Mouse (Mus musculus) T-helper 1 cell (primary cell): Measurements from ENCODE around the gene Immp2l.
"Not testable (repeated sequence)": the region's sequence is repeated elsewhere in the genome, so short reads cannot be mapped to it uniquely, and the experiment has no call there.

Experiments
- in situ Hi-C: fragments of 300-600 bp; cut with MboI, MseI; formaldehyde crosslinking; loops from one replicate; pipeline ENCODE4 v1.15.1; 2025; ENCODE audit warnings: high pct_unique_total_duplicates

Immp2l gene

GRCm38 (mm10) chr12:41023511-41024421 is at the start of gene Immp2l:
Immp2l (plus strand) TSS chr12:41024090.
- in situ Hi-C loops: no loop called here

- in situ Hi-C loops: no loop called here
Measured at GRCm38 (mm10) chr12:40978719-40979500, 45.0 kb upstream of the Immp2l start.

- in situ Hi-C loops: no loop called here
Measured at GRCm38 (mm10) chr12:40979716-40980115, 44.2 kb upstream of the Immp2l start.

GRCm38 (mm10) chr12:40980160-40980559 is 43.7 kb upstream of the Immp2l start:
- in situ Hi-C loops: no loop called here

- in situ Hi-C loops: no loop called here
Measured at GRCm38 (mm10) chr12:40983021-40983420, 40.9 kb upstream of the Immp2l start.

GRCm38 (mm10) chr12:40984735-40985134 is 39.2 kb upstream of the Immp2l start:
- in situ Hi-C loops: no loop called here

GRCm38 (mm10) chr12:40985791-40986190 is 38.1 kb upstream of the Immp2l start:
- in situ Hi-C loops: no loop called here

GRCm38 (mm10) chr12:40988311-40989065 is 35.4 kb upstream of the Immp2l start:
- in situ Hi-C loops: no loop called here

GRCm38 (mm10) chr12:40991647-40992046 is 32.2 kb upstream of the Immp2l start:
- in situ Hi-C loops: no loop called here

GRCm38 (mm10) chr12:40992237-40992636 is 31.7 kb upstream of the Immp2l start:
- in situ Hi-C loops: not testable (repeated sequence)

- in situ Hi-C loops: no loop called here
Measured at GRCm38 (mm10) chr12:40994846-40995245, 29.0 kb upstream of the Immp2l start.

GRCm38 (mm10) chr12:40995618-40996370 is 28.1 kb upstream of the Immp2l start:
- in situ Hi-C loops: no loop called here

GRCm38 (mm10) chr12:41022516-41022915 is 1.4 kb upstream of the Immp2l start:
- in situ Hi-C loops: no loop called here

GRCm38 (mm10) chr12:41024512-41024911 is 622 bp downstream of the Immp2l start:
- in situ Hi-C loops: no loop called here

GRCm38 (mm10) chr12:41027485-41027884 is 3.6 kb downstream of the Immp2l start:
- in situ Hi-C loops: no loop called here

GRCm38 (mm10) chr12:41031119-41031518 is 7.2 kb downstream of the Immp2l start:
- in situ Hi-C loops: no loop called here

GRCm38 (mm10) chr12:41033196-41033595 is 9.3 kb downstream of the Immp2l start:
- in situ Hi-C loops: no loop called here

GRCm38 (mm10) chr12:41039834-41040233 is 15.9 kb downstream of the Immp2l start:
- in situ Hi-C loops: no loop called here

GRCm38 (mm10) chr12:41041737-41042136 is 17.8 kb downstream of the Immp2l start:
- in situ Hi-C loops: no loop called here

GRCm38 (mm10) chr12:41044493-41045132 is 20.7 kb downstream of the Immp2l start:
- in situ Hi-C loops: no loop called here
